1 mouse cellular context compared by ENCODE assay signal in the genomic region with DNA sequence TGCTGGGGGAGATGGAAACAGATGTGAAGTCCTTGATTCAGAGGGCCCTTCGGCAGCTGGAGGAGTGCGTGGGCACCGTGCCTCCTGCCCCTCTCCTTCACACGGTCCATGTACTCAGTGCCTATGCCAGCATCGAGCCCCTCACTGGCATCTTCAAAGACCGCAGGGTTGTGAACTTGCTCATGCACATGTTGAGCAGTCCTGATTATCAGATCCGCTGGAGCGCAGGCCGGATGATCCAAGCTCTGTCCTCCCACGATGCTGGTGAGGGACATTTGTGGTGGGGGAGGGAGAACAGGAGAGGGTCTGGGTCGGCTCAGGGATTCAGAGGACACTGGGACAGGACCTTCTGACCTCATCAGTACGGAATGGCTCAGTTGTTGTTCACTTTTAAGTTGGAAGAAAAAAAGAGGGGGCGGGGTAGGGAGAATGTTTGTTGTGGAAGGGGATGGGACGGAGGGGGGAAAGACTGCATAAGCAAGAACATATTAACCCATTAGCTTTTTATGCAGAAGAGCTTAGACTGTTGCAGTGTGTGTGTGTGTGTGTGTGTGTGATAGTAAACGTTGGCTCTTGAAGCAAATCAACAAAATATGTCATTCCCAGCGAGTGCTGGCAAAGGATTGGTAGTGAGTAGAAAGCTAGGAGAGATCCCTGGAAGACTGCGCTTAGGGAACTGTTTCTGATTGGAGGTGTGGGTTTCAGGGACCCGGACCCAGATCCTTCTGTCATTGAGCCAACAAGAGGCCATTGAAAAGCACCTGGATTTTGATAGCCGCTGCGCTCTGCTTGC.
TF ChIP-seq lines count a peak whose summit lies in the region.

No protein-coding gene starts in this region.

TF ChIP-seq in CH12.LX, 34 proteins besides CTCF, POLR2A, EP300 and RAD21:
- TF ChIP-seq E2F4 (IDR thresholded peaks at IDR 0.05; ENCODE audit: insufficient replicate concordance, low read depth, low read length) (no peak), UBTF (IDR thresholded peaks at IDR 0.05; ENCODE audit: low read depth, low read length) (no peak), ZKSCAN1 (IDR thresholded peaks at IDR 0.05; ENCODE audit: borderline replicate concordance, low read depth, low read length) (no peak), NELFE (IDR thresholded peaks at IDR 0.05; ENCODE audit: low read depth, low read length) (no peak), CHD1 (IDR thresholded peaks at IDR 0.05; ENCODE audit: low read depth, low read length) (no peak), KAT2A (IDR thresholded peaks at IDR 0.05; ENCODE audit: insufficient replicate concordance, low read length) (no peak), SMC3 (IDR thresholded peaks at IDR 0.05; ENCODE audit: low read depth, low read length) (no peak)
TF ChIP-seq in CH12.LX: peak in this region for 0.
